Mouse (Mus musculus): Measurements from ENCODE around the gene BC024978.

Gene BC024978

DNA sequence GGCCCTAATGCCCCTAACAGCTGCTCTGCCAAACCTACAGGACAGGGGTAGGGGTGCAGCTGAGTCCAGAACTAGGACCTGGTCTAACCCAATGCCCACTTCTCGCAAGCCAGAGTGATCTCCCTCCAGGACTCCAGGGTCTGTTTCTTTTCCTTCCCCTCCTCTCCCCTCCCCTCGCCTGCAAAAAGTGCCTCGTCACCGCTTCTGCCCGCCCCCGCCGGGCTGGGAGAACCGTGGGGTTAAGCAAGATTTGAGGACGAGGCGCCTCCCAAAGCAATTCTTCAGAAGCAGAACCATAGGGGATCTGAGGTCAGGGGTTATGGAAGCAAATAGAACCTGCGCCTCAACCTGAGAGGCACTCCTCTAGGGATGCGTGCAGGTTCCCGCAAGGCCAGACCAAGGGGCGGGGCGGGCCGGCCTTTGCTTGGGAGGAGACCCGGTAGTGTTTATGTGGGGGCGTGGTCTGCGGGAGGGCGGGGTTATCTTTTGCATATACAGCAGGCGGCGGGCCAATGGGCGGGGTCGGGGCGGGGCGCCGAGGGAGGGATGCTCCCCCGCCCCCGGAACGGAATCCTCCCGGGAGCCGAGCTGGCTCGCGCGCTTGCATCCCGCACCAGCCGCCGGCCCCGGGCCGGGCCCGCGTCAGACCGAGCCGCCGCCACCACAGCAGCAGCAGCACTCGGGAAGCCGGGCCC is 62.8 kb downstream of the BC024978 start, which contains the start of gene Numbl:
Numbl (plus strand) TSS at position 229 of the 695 bp plus-strand sequence.
- peak; percentile 86 for DNase-seq (ENCODE audit: low read depth, low spot score)

GRCm38 (mm10) chr7:27259271-27259721 is 63.7 kb downstream of the BC024978 start:
- DNase-seq (ENCODE audit: low read depth, low spot score): peak; percentile 44

DNA sequence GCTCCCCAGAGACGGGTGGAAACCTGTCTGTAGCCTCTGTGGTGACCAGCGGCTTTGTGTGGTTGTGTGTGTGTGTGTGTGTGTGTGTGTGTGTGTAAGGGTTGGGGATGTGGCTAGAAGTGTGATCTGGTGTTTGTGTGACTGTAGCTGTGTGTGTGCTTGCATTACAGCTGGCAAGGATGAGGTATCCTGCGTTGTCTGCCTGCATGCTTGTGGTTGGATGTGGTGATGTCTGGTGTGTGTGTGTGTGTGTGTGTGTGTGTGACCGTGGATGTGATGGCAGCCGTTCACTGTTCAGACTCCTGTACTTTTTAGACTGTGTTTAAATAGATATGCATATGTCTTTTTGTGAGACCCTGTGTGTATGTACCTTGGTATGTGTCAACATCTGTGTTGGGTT is 64.2 kb downstream of the BC024978 start:
- peak; percentile 56 for DNase-seq (ENCODE audit: low read depth, low spot score)

All from 3T3-L1 (cell line).